In the genomic region with DNA sequence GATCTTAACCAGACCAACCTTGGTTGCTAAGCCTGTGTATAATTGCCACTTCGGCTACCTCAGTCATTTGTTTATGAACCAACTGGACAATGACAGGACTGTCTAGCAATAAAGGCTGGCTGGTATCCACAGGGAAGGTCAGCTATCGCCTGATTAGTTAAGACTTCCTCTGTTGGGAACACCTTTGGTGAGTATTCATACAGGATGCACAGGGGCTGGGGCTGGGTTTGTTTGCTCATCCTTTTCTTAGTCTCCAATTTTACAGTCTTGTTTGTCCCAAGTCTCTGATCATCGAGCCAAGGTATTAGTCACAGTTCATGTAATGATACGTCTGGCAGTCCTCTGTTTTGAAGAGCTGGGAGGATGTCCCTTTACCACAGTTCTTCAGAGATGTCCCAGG, we compare ENCODE assay signal across 26 mouse cellular contexts.
DNase-seq lines count a peak whose midpoint lies in the region; ATAC-seq and TF ChIP-seq lines count a peak whose summit lies in the region.
"Had no signal": no experiment of that assay in that cellular context is flagged by ENCODE, and none has a peak within 500 bp of the region (broad histone marks: within the 10 kb centered on the region; RNA-seq: fewer than 3 reads in every experiment).

No protein-coding gene starts in this region.

- no peaks in the 10 kb centered on the region for H3K36me3 ChIP-seq in heart, adult 2 months (ENCODE audit: control insufficient read depth, insufficient read depth, low read length)
- H3K36me3 ChIP-seq in stomach, embryonic 16.5 days (ENCODE audit: control insufficient read depth, insufficient read depth, low read length) = no peaks in the 10 kb centered on the region
- H3K36me3 ChIP-seq: G1E; heart, embryonic 15.5 days had no signal

- no peak for TF ChIP-seq EP300 in heart, adult 2 months (IDR thresholded peaks at IDR 0.05; ENCODE audit: insufficient read depth, low read depth, low read length)

- TF ChIP-seq CTCF in heart, adult 2 months (IDR thresholded peaks at IDR 0.05) = no peak

- H3K27me3 ChIP-seq in heart, adult 2 months (ENCODE audit: control insufficient read depth, insufficient read depth, low read length) = no peaks in the 10 kb centered on the region
- H3K27me3 ChIP-seq in stomach, embryonic 16.5 days (ENCODE audit: control insufficient read depth, insufficient read depth, low read length) = no peaks in the 10 kb centered on the region
- H3K27me3 ChIP-seq: CH12.LX; forebrain, embryonic 13.5 days; heart, embryonic 12.5 days; heart, embryonic 15.5 days had no signal

- intact Hi-C loops in heart, adult 2 months (cut with DNase I) = no loop called here

- no peaks in the 10 kb centered on the region; the same call in none of the 2 replicates for H3K4me1 ChIP-seq in heart, adult 2 months (ENCODE audit: control insufficient read depth, insufficient read depth, low read length)
- no peaks in the 10 kb centered on the region for H3K4me1 ChIP-seq in stomach, embryonic 16.5 days (ENCODE audit: control insufficient read depth, insufficient read depth, low read length)
- H3K4me1 ChIP-seq: forebrain, embryonic 10.5 days; forebrain, embryonic 13.5 days; heart, embryonic 12.5 days; heart, embryonic 15.5 days; hindbrain, embryonic 10.5 days had no signal

- peak; percentile 71 for DNase-seq in heart, adult 11 months
- no peak for DNase-seq in heart, adult 2 months
- peak; percentile 36 for DNase-seq in Muller cell, postnatal 12 days (ENCODE audit: inconsistent ontology term)
- DNase-seq in large intestine, adult 2 months (ENCODE audit: low read depth, low spot score) = peak; percentile 82
- no peak for DNase-seq in cerebellum, postnatal 36 days
- no peak for DNase-seq in adrenal gland, postnatal 10 days
- DNase-seq: adrenal gland, adult 2 months; adrenal gland, postnatal 25 days; B cell, adult 2 months; cerebellum, adult 11-12 months; cerebellum, adult 8-10 months; cerebellum, postnatal 10 days; gastrocnemius, postnatal 25 days; heart, postnatal 10 days; heart, postnatal 36 days had no signal

- H3K27ac ChIP-seq in heart, adult 2 months = no peak overlapping the region
- peak overlapping the region; percentile 43; the same call in 1 of the 2 replicates for H3K27ac ChIP-seq in stomach, embryonic 16.5 days (ENCODE audit: low read length)
- H3K27ac ChIP-seq: forebrain, embryonic 10.5 days; forebrain, embryonic 13.5 days; gastrocnemius, adult 2 months; heart, embryonic 15.5 days; hindbrain, embryonic 10.5 days; hindbrain, embryonic 14.5 days had no signal

- no peak overlapping the region for H3K4me2 ChIP-seq in stomach, embryonic 16.5 days (ENCODE audit: low read depth, low read length)
- H3K4me2 ChIP-seq: forebrain, embryonic 13.5 days; heart, embryonic 12.5 days; heart, embryonic 15.5 days; hindbrain, embryonic 14.5 days had no signal

- no peak overlapping the region for H3K9ac ChIP-seq in heart, adult 2 months (ENCODE audit: low read depth, low read length)
- H3K9ac ChIP-seq in stomach, embryonic 16.5 days (ENCODE audit: low read length) = no peak overlapping the region
- H3K9ac ChIP-seq: forebrain, embryonic 13.5 days; heart, embryonic 12.5 days; heart, embryonic 15.5 days; hindbrain, embryonic 14.5 days had no signal

- WGBS in heart, adult 2 months = 61% methylated on average over 4 of the region's 4 CpGs
- WGBS in large intestine, adult 2 months = 8% methylated on average over 4 of the region's 4 CpGs
- 80% methylated on average over 4 of the region's 4 CpGs for WGBS in stomach, embryonic 16.5 days

- no peaks in the 10 kb centered on the region for H3K9me3 ChIP-seq in stomach, embryonic 16.5 days (replicated peaks; ENCODE audit: control insufficient read depth, low read length)
- H3K9me3 ChIP-seq: forebrain, embryonic 10.5 days; forebrain, embryonic 13.5 days; G1E; heart, embryonic 12.5 days; heart, embryonic 15.5 days; hindbrain, embryonic 10.5 days had no signal

- no peak for TF ChIP-seq POLR2A in heart, adult 2 months (IDR thresholded peaks at IDR 0.05; ENCODE audit: insufficient read depth, low read depth, low read length)

- no peak overlapping the region for H3K4me3 ChIP-seq in heart, adult 2 months
- H3K4me3 ChIP-seq in stomach, embryonic 16.5 days (replicated peaks; ENCODE audit: low read length) = no peak overlapping the region
- H3K4me3 ChIP-seq: forebrain, embryonic 10.5 days; forebrain, embryonic 13.5 days; gastrocnemius, adult 2 months; heart, embryonic 12.5 days; heart, embryonic 15.5 days; hindbrain, embryonic 10.5 days had no signal

- ATAC-seq in stomach, embryonic 16.5 days (ENCODE audit: insufficient read depth, low FRiP score) = no peak
- ATAC-seq: forebrain, embryonic 13.5 days; forebrain, embryonic 16.5 days had no signal

- H3K79me2 ChIP-seq in heart, adult 2 months (replicated peaks; ENCODE audit: control insufficient read depth, insufficient read depth, low read length) = no peaks in the 10 kb centered on the region

Comparison
In these comparisons a context has a peak if more than half of its experiments do, and no peak if none do; other contexts are left out.
1. DNase-seq: peak in heart, adult 11 months (single experiment), Muller cell, postnatal 12 days (single experiment) and large intestine, adult 2 months (single experiment); none in heart, adult 2 months (0 of 2), cerebellum, postnatal 36 days (0 of 2) and adrenal gland, postnatal 10 days (single experiment).